Mouse (Mus musculus) cortical plate, adult 2 months (tissue): ENCODE measurements around the gene Selenon.

ENCODE experiments used
- CTCF ChIP-seq: fragments of 200-500 bp; IDR thresholded peaks from 2 replicates; pipeline ENCODE4 v1.5.1; 2011; ENCODE audit warnings: mild to moderate bottlenecking, control low read depth, low read length; ENCODE audit not compliant: insufficient read depth; ENCODE audit errors: extremely low read depth
- POLR2A ChIP-seq: fragments of 200-500 bp; IDR thresholded peaks from 2 replicates; pipeline ENCODE4 v1.6.1; 2011; ENCODE audit warnings: mild to moderate bottlenecking, low read length, control low read depth; ENCODE audit not compliant: insufficient read depth; ENCODE audit errors: extremely low read depth

GRCm38 (mm10) chr4:134517719-134518118 is 34.2 kb downstream of the Selenon start:
- no peak for TF ChIP-seq CTCF
- TF ChIP-seq POLR2A: no peak
